Mouse (Mus musculus): ENCODE data around the gene Atp1a1.

DNA sequence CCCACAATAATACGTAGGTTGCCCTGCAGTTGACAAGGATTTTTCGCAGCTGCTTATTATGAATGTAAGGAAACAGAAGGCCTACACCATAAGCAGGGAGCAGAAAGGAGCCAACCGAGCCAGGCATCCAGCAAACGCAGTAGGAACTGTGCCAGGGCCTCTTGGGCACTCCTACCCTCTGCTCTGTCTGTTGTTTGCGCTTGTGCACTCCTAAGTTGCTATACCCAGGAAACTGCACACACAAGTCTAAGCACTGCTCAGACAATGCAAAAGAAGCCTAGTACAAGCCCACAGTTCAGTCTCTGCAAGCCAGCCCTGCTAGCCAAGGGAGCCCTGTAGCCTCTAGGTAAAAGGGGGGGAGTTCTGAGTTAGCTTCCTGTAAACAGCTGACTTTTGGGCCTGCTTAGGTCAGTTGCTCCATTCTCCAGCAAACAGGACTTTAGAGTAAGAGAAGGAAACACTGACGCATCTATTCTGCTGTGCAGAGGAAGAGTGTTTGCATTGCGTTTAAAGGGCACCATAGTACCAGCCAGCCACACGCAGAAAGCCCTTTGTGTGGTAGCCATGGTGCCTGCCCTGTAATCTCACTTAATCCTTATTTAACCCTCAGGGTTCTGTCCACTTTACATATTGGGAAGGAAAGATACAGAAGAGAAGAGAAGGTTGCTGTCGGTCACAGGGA, 43.5 kb downstream of the Atp1a1 start:
- TF ChIP-seq CTCF (IDR thresholded peaks at IDR 0.05; ENCODE audit: low read depth, low read length) = no peak
- no peak for TF ChIP-seq POLR2A (IDR thresholded peaks at IDR 0.05; ENCODE audit: extremely low read depth, insufficient read depth, low read length)

All from liver, adult 2 months (tissue).